Mouse (Mus musculus) neural tube, embryonic 12.5 days (tissue): ENCODE measurements around the gene Cdh20. TPM values are rescaled to one million over a fixed set of nuclear protein-coding genes. Genes with fewer than 3 reads are reported as not detected.
A peak's percentile ranks its signal among the peaks of the same experiment; 100 is the strongest.
"Not testable (repeated sequence)": the region's sequence is repeated elsewhere in the genome, so short reads cannot be mapped to it uniquely, and the experiment has no call there.

ENCODE experiments used
- ATAC-seq: fragments of 200-750 bp; cut with Nextera tagmentation; 2 replicates; pipeline ENCODE4 v1.8.0; 2017; ENCODE audit warnings: low read depth, mild to moderate bottlenecking, moderate TSS enrichment, moderate library complexity; ENCODE audit not compliant: low FRiP score
- H3K27ac ChIP-seq: fragments of 300-500 bp; sonication (generic); 2 replicates; pipeline ENCODE4 v1.5.1; 2016
- H3K27me3 ChIP-seq: fragments of 300-500 bp; sonication (generic); replicated peaks from 2 replicates; pipeline ENCODE4 v1.6.1; 2016; ENCODE audit warnings: mild to moderate bottlenecking
- H3K36me3 ChIP-seq: fragments of 300-500 bp; sonication (generic); 2 replicates; pipeline ENCODE4 v1.6.1; 2016; ENCODE audit warnings: mild to moderate bottlenecking
- H3K4me1 ChIP-seq: fragments of 300-500 bp; sonication (generic); 2 replicates; pipeline ENCODE4 v1.6.1; 2016
- H3K4me2 ChIP-seq: fragments of 300-500 bp; sonication (generic); replicated peaks from 2 replicates; pipeline ENCODE4 v1.6.1; 2016; ENCODE audit warnings: mild to moderate bottlenecking
- H3K4me3 ChIP-seq: fragments of 300-500 bp; sonication (generic); 2 replicates; pipeline ENCODE4 v1.5.1; 2016
- H3K9ac ChIP-seq: fragments of 300-500 bp; sonication (generic); 2 replicates; pipeline ENCODE4 v1.6.1; 2016; ENCODE audit warnings: mild to moderate bottlenecking
- H3K9me3 ChIP-seq: fragments of 300-500 bp; sonication (generic); 2 replicates; pipeline ENCODE4 v1.6.1; 2016; ENCODE audit warnings: mild to moderate bottlenecking
- WGBS: fragments of 180-500 bp; shearing (Covaris S2); methylation state at CpG from one replicate; pipeline ENCODE4 v1.1.7; 2016; 5-methylcytosine and 5-hydroxymethylcytosine counted together
- polyA plus RNA-seq: library from polyadenylated mRNA; unstranded; fragments of >200 nt; fragmentation: Nextera tagmentation; extraction: Ambion mirVana; gene quantifications from 2 replicates; pipeline ENCODE4 v1.2.1, GENCODE M21; 2016

Gene Cdh20
- polyA plus RNA-seq, 1 experiment from 2014 or later: 0.72 TPM

DNA sequence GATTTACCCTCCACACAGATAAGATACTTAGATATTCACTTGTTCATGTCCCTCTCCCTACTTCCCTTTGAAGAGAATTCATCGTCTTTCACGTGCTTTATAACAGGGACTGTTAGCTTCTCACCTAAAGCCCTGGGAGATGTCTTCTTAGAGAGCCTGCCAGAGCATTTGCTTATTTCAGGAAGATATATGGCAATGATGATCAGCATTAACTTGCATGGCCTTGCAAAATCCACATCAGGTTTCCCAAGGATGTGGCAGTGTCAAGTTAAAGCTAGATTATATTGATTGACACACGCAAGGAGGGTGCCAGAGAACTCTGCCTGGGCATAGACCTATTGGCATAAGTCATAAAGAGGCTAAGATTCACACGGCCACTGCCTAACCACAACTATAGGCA lies 168.6 kb downstream of the Cdh20 start:
- no peak overlapping the region for H3K4me2 ChIP-seq
- H3K27ac ChIP-seq: no peak overlapping the region
- no peaks in the 10 kb centered on the region for H3K27me3 ChIP-seq
- no peaks in the 10 kb centered on the region for H3K36me3 ChIP-seq
- no peak overlapping the region for H3K4me3 ChIP-seq
- ATAC-seq: no peak
- H3K9ac ChIP-seq: no peak overlapping the region
- WGBS: 89% methylated on average over 4 of the region's 4 CpGs
- no peaks in the 10 kb centered on the region for H3K9me3 ChIP-seq
- H3K4me1 ChIP-seq: no peaks in the 10 kb centered on the region

DNA sequence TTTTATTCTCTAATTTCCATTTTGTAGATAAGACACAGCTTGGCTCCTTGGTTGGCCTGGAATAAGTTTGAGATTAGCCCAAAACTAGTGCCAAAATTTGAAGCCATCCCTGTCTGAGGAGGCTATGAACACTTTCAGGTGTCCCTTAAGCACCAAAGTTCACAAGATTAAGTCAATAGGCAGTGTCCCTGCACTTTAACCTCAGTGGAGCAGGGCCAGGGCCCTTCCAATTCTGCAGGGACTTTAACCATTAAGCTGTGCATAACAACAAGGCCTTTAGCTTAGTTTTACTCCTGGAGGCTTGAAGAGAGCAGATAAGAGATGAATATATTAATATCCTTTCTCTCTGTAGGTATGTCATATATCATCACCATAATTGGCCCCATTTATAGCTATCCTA lies 170.8 kb downstream of the Cdh20 start:
- ATAC-seq: no peak
- H3K27ac ChIP-seq: no peak overlapping the region
- no peaks in the 10 kb centered on the region for H3K27me3 ChIP-seq
- H3K36me3 ChIP-seq: no peaks in the 10 kb centered on the region
- H3K4me2 ChIP-seq: no peak overlapping the region
- no peaks in the 10 kb centered on the region for H3K9me3 ChIP-seq
- H3K4me1 ChIP-seq: no peaks in the 10 kb centered on the region
- H3K4me3 ChIP-seq: no peak overlapping the region
- no peak overlapping the region for H3K9ac ChIP-seq

- peak; percentile 90 for ATAC-seq
- H3K27ac ChIP-seq: no peak overlapping the region
- H3K4me3 ChIP-seq: no peak overlapping the region
- no peak overlapping the region for H3K9ac ChIP-seq
- no peaks in the 10 kb centered on the region for H3K4me1 ChIP-seq
- H3K9me3 ChIP-seq: no peaks in the 10 kb centered on the region
- no peaks in the 10 kb centered on the region for H3K36me3 ChIP-seq
- H3K27me3 ChIP-seq: no peaks in the 10 kb centered on the region
- 23% methylated on average over 2 of the region's 2 CpGs for WGBS
- no peak overlapping the region for H3K4me2 ChIP-seq
Observed at GRCm38 (mm10) chr1:104944470-104945109, 176.3 kb downstream of the Cdh20 start.

- Histone ChIP-seq H3K9me3 (no peaks in the 10 kb centered on the region), H3K4me2 (no peak overlapping the region), H3K4me1 (no peaks in the 10 kb centered on the region), H3K27me3 (no peaks in the 10 kb centered on the region), H3K4me3 (no peak overlapping the region), H3K9ac (no peak overlapping the region), H3K36me3 (no peaks in the 10 kb centered on the region), H3K27ac (no peak overlapping the region)
- 91% methylated on average over 2 of the region's 2 CpGs for WGBS
- peak; percentile 63; the same call in 1 of the 2 replicates for ATAC-seq
Observed at GRCm38 (mm10) chr1:104945110-104945489, 176.8 kb downstream of the Cdh20 start.

GRCm38 (mm10) chr1:104949640-104950039 lies 181.3 kb downstream of the Cdh20 start:
- 81% methylated on average over 2 of the region's 2 CpGs for WGBS
- ATAC-seq, H3K4me2 ChIP-seq, H3K27me3 ChIP-seq, H3K27ac ChIP-seq, H3K4me1 ChIP-seq, H3K9me3 ChIP-seq, H3K36me3 ChIP-seq, H3K4me3 ChIP-seq, H3K9ac ChIP-seq: not testable (repeated sequence)

DNA sequence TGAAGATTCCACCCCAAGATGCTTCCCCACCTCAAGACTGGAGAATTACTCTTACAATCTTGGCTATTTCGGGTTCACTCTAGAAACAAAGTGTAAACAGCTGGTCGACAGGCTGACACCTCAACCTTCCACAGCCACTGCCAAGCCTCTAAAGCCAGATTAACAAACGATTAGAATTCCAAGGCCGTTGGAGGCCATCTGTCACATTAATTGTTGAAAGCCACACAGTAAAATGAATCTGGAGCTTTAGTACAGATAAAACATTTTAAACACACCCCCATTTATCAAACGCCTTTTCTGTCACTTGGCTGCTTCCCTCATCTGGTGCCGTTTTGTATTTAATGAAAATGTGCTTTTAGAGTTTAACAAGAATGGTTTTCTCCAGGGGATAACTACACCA lies 188.7 kb downstream of the Cdh20 start:
- no peak overlapping the region for H3K9ac ChIP-seq
- H3K27ac ChIP-seq: no peak overlapping the region
- H3K4me1 ChIP-seq: no peaks in the 10 kb centered on the region
- H3K4me2 ChIP-seq: no peak overlapping the region
- H3K36me3 ChIP-seq: no peaks in the 10 kb centered on the region
- no peaks in the 10 kb centered on the region for H3K9me3 ChIP-seq
- no peak overlapping the region for H3K4me3 ChIP-seq
- 34% methylated on average over 6 of the region's 6 CpGs for WGBS
- peak; percentile 61; the same call in 1 of the 2 replicates for ATAC-seq
- no peaks in the 10 kb centered on the region for H3K27me3 ChIP-seq

- Histone ChIP-seq H3K36me3 (no peaks in the 10 kb centered on the region), H3K27ac (no peak overlapping the region), H3K4me1 (no peaks in the 10 kb centered on the region), H3K4me3 (no peak overlapping the region), H3K4me2 (no peak overlapping the region), H3K9ac (no peak overlapping the region), H3K9me3 (no peaks in the 10 kb centered on the region), H3K27me3 (no peaks in the 10 kb centered on the region)
- 83% methylated on average over 3 of the region's 3 CpGs for WGBS
- no peak for ATAC-seq
Observed at GRCm38 (mm10) chr1:104961670-104962069, 193.3 kb downstream of the Cdh20 start.

DNA sequence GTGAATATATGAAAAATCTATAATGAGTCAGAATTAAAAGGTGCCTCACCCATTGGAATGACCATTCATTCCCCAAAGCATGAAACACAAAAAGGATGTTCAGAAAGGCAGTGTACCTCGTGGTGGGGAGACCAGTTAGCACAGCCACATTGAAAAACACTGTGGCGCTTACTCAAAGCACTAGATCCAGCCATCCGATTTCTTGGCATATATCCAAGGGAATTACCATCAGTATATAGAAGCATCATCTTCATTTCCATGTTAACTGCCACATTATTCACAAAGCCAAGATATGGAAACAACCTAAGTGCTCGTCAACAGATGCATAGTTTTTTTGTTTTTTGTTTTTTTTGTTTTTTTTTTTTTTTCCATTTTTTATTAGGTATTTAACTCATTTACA lies 193.9 kb downstream of the Cdh20 start:
- H3K4me1 ChIP-seq: no peaks in the 10 kb centered on the region
- no peak overlapping the region for H3K9ac ChIP-seq
- no peak for ATAC-seq
- no peaks in the 10 kb centered on the region for H3K36me3 ChIP-seq
- no peak overlapping the region for H3K4me3 ChIP-seq
- no peak overlapping the region for H3K27ac ChIP-seq
- H3K9me3 ChIP-seq: no peaks in the 10 kb centered on the region
- 77% methylated on average over 4 of the region's 4 CpGs for WGBS
- H3K4me2 ChIP-seq: no peak overlapping the region
- no peaks in the 10 kb centered on the region for H3K27me3 ChIP-seq

GRCm38 (mm10) chr1:104979068-104979467 lies 210.7 kb downstream of the Cdh20 start:
- peak; percentile 29; the same call in 1 of the 2 replicates for ATAC-seq

DNA sequence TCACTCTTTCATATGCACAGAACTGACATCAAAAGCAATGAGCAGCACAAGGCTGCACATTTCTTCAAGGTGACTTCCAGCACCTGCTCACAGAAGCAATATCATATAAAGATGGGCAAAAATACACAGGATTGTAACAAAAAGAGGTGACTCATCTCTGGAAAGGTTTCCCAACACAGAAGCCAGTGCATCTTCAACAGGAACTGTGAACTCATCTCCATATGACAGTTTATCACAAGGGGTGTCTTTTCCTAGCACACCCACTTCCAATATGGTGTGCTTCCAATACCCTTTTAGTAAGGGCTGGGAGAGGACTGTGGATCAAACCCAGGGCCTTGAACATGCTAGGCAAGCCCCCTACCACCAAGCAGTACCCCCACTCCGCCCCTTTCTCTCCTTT lies 211.9 kb downstream of the Cdh20 start:
- Histone ChIP-seq H3K9ac (no peak overlapping the region), H3K4me1 (no peaks in the 10 kb centered on the region), H3K27me3 (no peaks in the 10 kb centered on the region), H3K27ac (no peak overlapping the region), H3K36me3 (no peaks in the 10 kb centered on the region), H3K4me3 (no peak overlapping the region), H3K9me3 (no peaks in the 10 kb centered on the region), H3K4me2 (no peak overlapping the region)
- ATAC-seq: no peak
- 96% methylated on average over 1 of the region's 1 CpGs for whole genome bisulfite sequencing

More at GRCm38 (mm10) chr1:104979068-104979467, 210.7 kb downstream of the Cdh20 start:
- Histone ChIP-seq H3K9me3 (no peaks in the 10 kb centered on the region), H3K27me3 (no peaks in the 10 kb centered on the region), H3K27ac (no peak overlapping the region), H3K9ac (no peak overlapping the region), H3K4me2 (no peak overlapping the region), H3K4me3 (no peak overlapping the region), H3K36me3 (no peaks in the 10 kb centered on the region), H3K4me1 (no peaks in the 10 kb centered on the region)
- WGBS: 51% methylated on average over 2 of the region's 2 CpGs

GRCm38 (mm10) chr1:104986222-104986973 lies 218.1 kb downstream of the Cdh20 start:
- H3K9ac ChIP-seq: no peak overlapping the region
- H3K9me3 ChIP-seq: no peaks in the 10 kb centered on the region
- H3K4me3 ChIP-seq: no peak overlapping the region
- no peaks in the 10 kb centered on the region for H3K27me3 ChIP-seq
- H3K36me3 ChIP-seq: no peaks in the 10 kb centered on the region
- H3K27ac ChIP-seq: no peak overlapping the region
- WGBS: 35% methylated on average over 5 of the region's 5 CpGs
- ATAC-seq: peak; percentile 72
- H3K4me1 ChIP-seq: no peaks in the 10 kb centered on the region
- H3K4me2 ChIP-seq: no peak overlapping the region

- H3K9me3 ChIP-seq: no peaks in the 10 kb centered on the region
- H3K4me3 ChIP-seq: no peak overlapping the region
- no peaks in the 10 kb centered on the region for H3K27me3 ChIP-seq
- no peak overlapping the region for H3K4me2 ChIP-seq
- H3K27ac ChIP-seq: no peak overlapping the region
- no peak overlapping the region for H3K9ac ChIP-seq
- WGBS: 87% methylated on average over 16 of the region's 16 CpGs
- no peak for ATAC-seq
- no peaks in the 10 kb centered on the region for H3K36me3 ChIP-seq
- no peaks in the 10 kb centered on the region for H3K4me1 ChIP-seq
Observed at GRCm38 (mm10) chr1:104987526-104987925, 219.2 kb downstream of the Cdh20 start.

DNA sequence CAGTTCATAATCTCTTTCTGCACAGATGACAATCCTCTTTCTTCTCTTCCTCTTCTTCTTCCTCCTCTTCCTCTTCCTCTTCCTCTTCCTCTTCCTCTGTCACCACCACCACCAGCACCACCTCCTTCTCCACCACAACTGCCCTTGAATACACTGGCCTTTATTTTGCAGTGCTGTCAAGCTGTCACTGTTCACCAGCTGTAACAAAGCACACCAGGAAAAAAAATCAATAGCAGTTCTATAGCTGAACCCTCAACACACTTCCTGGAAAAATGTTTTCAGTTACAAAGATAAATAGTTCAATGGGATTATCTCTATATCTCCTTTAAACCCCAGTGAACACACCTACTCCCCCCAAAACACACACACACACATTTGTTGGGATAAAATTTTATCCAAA lies 224.1 kb downstream of the Cdh20 start:
- no peaks in the 10 kb centered on the region for H3K9me3 ChIP-seq
- no peaks in the 10 kb centered on the region for H3K4me1 ChIP-seq
- no peak overlapping the region for H3K27ac ChIP-seq
- H3K36me3 ChIP-seq: no peaks in the 10 kb centered on the region
- H3K4me2 ChIP-seq: no peak overlapping the region
- H3K4me3 ChIP-seq: no peak overlapping the region
- no peak overlapping the region for H3K9ac ChIP-seq
- no peak for ATAC-seq
- no peaks in the 10 kb centered on the region for H3K27me3 ChIP-seq
